Mouse (Mus musculus): Measurements from ENCODE around the gene Cux2.

The Cux2 gene

DNA sequence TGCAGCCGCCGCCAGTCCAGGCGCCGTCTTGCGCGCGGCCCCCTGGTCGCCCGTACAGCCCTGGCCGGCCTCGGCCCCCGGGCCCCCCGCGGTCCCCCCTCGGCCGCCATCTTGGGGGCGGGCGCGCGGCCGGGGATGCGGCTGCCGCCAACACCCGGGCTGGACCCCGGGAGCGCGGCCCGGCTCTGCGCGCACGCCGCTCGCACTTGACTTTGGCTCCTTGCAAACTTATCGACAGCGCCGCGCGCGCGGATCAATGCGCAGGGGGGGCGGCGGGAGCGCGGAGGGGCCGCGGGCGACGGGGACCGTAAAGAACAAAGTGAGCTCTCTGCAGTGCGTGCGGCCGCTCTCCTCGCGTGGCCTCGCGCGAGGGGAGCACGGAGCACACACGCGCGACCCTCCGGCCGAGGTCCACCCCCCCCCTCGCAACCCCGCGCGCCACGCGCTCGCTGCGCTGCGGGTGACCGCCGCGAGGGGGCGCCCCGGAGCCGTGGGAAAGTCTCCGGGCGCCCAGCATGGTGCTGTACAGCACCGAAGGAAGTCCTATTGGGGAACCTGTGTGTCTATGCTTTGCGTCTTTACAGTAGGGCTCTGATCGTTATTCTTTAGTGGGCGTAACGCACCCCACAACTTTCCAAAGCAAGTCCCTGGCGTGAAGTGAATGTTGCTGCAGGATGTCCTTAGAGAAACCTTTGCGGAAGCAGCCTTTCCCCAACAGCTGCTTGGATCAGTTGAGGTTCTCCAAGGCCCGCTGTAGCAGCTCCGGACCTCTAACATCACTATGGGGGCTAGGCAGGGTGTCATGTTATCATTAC, at the start of gene Cux2:
Gene Cux2, minus strand, starts transcription at position 86 of the 815 bp plus-strand sequence.
- peak in 1 of 2 experiments; percentile 72 for DNase-seq (ENCODE audit: low spot score in 2 of 2)

DNA sequence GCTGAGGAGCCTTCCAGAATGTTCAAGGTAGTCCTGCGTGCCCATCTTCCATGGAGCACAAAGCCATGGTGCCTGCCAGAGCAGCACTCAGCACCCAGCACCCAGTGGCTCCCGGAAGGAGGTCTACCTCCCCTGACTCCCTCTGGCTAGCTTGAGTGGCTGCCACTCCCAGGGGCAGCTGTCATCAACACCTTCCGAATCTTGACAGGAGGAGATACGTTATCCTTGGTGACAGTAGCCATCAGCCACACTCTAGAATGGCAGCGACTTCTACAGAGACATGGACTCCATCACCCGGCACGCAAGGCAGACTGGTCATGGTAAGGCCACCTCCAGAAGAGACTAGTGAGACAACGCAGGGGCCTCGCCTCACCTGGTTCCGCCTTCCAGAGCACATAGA, 44.5 kb upstream of the Cux2 start:
- no peak for DNase-seq (ENCODE audit: low spot score in 2 of 2)

DNA sequence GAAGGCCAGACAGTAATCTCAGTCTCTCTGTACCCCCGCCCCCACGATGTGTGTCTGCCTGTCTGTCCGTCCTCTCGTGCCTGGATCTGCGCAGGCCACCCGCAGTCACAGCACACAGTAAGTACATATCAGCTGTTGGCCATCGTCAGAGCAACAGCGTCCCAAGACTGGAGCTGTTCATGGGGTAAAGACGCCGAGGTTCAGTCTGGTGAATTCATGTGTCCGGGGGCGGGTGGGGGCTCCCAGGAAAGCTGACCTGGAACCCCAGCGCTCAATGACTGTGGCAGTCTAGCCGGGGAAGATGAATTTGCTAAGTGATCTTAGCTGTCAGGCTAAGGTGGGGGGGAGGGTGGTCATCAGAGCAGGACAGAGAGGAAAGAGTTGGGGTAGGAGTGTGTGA, 43.8 kb upstream of the Cux2 start:
- no peak for DNase-seq (ENCODE audit: low spot score in 2 of 2)

DNA sequence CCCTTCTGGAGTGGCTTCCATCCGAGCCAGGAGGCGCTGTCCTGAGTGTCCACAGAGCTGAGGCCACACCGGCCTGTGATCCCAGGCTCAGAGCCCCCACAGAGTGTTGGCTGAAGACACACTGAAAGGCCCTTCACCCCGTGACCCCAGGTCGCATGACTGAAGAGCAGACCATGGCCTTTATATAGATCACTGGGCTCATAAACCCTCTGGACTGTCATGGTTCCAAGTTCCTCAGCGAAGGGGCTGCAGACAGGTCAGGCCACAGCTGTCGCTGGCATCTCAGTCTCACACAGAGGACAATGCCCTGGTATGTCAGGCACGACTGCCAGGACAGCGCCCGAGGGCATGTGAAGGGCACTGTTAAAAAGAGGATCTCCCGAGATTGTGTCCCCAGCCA, 42.9 kb upstream of the Cux2 start:
- DNase-seq (ENCODE audit: low spot score in 2 of 2), result no peak

DNA sequence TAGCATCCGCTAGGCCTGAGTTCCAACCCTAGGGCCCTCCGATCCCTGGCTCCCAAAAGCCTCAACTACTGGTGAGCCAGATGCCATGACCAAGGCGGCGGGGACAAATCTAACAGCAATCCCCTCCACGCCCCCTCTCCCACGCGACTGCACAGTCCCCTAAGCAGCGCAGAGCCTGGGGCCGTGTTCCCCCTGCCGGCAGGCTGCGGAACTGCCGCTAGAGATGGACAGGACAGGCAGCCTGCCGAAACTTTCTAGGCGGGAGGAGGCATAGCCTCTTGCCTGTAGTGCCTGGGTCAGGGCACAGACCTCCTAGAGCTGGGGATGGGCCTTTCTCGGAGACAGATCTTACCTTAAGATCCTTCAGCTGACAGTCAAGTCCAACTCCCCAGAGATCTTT, 41.2 kb upstream of the Cux2 start:
- DNase-seq (ENCODE audit: low spot score in 2 of 2), result no peak

DNA sequence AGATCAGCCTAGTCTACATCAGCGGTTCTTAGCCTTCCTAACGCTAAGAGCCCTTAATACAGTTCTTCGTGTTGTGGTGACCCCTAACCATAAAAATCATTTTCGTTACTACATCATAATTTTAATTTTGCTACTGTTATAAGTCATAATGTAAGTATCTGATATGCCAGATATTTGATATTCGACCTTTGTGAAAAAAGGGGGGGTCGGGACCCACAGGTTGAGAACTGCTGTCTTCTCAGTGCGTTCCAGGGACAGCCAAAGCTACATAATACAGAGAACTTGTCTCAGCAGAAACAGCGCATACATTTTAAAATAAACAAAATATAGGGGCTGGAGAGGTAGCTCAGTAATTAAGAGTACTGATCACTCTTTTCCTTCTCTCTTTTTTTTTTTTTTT, 39.8 kb upstream of the Cux2 start:
- DNase-seq (ENCODE audit: low spot score in 2 of 2), result no peak

DNA sequence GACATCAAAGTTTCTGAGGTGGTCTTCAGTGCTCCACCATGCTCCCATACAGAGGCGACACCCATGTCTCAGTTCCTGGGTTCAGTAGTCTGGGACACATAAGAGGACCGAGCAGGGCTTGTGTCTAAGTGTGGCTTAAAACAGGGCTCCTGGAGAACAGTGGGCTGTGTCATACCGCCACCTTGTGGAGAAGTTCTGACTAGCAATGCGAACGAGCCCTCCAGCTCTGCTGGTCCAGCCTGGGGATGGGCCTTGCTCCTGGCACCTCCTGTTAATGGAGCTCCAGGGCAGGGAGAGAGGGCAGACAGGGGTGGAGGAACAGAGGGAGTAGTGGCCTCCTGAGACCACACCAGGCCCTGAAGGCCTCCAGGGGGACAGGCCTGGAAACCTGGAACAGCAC, 39.0 kb upstream of the Cux2 start:
- peak; percentile 79 to 89 for DNase-seq (ENCODE audit: low spot score in 2 of 2)

DNA sequence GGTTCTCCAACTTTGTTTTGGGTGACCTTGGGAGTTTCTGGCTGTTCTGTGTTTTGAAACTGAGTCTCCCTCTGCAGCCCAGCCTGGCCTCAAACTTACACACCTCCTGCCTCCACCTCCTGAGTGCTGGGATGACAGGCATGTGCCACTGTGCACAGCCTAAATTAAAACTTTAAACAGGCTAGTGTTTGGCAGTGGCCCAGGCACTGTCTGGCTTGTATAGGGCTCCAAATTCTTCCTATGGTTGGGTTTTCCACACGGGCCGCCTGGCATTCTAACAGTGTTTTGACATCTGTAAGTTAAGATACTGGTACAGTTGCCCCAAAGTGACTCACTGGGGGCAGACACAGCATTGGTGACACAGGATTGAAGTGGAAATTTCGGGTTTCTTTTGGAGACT, 36.2 kb upstream of the Cux2 start:
- no peak for DNase-seq (ENCODE audit: low spot score in 2 of 2)

DNA sequence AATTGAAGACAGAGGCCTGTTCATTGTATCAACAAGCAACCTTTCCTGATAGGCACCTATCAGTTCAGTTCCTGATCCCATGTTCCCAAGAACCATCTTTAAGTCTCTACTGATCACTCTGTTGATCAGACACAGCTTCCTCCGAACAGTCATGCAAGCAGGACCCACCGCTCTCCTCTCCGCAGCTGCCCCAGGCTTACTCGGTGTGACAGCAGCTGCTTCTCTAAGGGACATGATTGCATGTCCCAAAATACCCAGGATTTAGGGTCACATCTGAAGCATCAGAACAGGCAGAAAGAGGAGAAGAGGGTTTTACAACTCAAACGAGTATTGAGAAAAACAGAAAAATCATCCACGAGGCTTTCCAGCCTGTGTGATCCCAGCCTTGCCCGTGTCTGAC, 35.4 kb upstream of the Cux2 start:
- no peak for DNase-seq (ENCODE audit: low spot score in 2 of 2)

DNA sequence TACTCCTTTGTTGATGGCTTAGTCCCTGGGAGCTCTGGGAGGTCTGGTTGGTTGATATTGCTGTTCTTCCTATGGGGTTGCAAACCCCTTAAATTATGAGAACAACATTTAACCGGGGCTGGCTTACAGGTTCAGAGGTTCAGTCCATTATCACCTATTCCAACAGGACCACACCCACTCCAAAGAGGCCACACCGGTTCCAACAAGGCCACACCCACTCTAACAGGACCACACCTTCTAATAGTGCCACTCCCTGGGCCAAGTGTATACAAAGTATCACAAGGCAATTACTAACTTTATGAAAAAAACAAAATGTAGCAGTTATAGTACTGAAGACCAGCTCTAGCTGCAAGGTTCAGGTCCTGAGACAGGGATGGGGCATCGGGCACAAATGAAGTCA, 34.6 kb upstream of the Cux2 start:
- DNase-seq (ENCODE audit: low spot score in 2 of 2), result no peak

DNA sequence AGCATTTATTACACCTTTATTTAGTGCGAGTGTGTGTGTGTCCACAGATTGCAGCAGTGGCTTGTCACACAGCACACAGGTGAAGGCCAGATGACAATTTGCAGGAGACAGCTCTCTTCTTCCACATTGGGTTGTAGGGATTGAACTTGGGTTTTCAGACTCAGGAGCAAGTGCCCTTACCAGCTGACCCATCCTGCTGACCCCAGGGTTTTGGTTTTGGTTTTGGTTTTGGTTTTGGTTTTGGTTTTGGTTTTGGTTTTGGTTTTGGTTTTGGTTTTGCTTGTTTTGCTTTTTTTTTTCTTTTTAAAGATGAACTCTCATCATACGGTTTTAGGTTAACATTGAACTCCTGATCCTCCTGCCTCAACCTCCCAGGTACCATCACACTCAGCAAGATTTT, 33.4 kb upstream of the Cux2 start:
- DNase-seq (ENCODE audit: low spot score in 2 of 2), result no peak

DNA sequence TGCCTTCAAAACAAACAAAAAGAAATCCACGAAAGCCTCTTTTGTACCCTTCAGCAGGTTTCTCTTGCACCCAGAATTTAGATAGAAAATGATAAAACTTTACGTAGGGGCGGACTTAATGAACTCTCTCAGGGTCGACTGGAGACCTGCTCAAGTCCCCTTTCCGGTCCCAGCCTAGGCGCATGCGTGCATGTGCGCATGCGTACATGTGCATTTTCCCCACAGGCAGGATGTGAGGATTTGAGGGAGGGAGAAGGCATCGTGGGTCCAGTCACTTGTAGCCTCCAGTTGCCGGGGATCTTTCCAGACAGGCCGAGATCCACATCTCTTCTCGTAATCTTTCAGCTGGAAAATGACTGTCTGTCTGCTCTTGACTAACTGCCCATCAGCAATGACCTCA, 31.6 kb upstream of the Cux2 start:
- no peak for DNase-seq (ENCODE audit: low spot score in 2 of 2)

DNA sequence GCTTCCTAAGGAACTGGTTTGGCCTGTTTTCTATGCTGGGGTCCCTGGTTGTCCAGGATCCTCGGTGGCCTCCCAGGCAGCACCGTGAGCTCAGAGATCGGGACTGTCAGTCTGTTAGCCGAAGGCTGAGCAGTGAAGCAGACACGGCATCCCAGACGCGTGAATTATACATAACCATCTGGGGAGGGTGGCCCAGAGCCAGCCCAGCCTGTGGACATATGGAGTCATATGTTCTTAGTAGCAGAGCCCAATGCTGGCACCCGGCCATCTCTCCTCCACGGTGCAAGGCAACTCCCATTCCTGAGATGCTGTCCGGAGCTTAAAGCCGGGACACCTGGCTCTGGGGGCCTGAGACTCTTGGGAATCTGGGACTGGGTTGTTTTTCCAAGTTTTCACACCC, 31.0 kb upstream of the Cux2 start:
- DNase-seq (ENCODE audit: low spot score in 2 of 2), result peak in 1 of 2 experiments; percentile 67

DNA sequence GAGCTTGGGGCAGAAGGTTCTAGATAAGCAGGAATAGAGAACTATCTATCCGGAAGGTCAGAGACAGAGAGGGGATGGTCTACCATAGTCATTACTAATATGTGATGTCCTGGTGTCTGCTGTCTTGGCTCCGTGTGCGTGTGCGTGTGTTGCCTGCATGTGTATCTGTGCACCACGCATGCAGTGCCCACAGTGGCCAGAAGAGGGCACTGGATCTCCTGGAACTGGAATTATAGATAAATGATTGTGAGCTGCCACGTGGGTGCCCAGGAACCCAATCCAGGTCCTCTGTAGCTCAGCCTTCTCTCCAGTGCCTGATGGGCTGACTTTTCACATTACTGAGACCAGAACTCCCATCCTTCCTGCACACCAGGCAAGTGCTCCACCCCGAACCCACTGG, 29.9 kb upstream of the Cux2 start:
- no peak for DNase-seq (ENCODE audit: low spot score in 2 of 2)

DNA sequence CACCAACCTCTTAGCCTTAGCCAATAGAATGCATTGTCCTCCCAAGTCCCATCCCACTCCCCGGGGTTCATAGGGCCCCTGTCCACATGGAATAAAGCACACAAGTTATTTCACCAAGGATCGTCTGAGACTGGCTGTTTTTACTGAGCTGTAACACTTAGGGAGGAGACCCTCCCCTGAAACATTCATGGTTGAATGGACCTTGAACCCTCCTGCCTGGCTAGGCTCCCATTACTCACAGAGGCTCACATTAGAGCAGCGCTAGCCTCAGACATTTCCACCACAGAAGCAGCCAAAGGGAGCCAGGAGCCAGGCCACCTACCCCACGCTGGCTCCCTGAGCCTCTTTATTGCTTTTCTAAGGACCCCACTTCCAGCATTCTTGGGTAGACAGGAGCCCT, 27.3 kb upstream of the Cux2 start:
- DNase-seq (ENCODE audit: low spot score in 2 of 2), result no peak

DNA sequence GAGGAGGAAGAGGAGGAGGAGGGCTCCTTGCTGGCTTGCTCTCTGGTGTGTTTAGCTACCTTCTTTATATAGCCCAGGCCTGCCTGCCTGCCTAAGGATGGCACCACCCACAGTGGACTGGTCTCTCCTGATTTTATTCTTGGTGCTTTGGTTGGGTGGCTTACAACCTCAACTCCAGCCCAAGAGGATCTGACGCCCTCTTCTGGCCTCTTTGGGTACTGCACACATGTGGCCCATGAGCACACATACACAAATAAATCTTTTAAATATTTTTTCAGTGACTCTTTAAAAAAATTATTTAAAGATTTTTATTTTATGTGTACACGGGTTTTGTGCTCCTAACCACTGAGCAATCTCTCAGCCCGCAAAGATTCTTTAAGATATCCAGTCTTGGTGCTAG, 25.8 kb upstream of the Cux2 start:
- no peak for DNase-seq (ENCODE audit: low spot score in 2 of 2)

DNA sequence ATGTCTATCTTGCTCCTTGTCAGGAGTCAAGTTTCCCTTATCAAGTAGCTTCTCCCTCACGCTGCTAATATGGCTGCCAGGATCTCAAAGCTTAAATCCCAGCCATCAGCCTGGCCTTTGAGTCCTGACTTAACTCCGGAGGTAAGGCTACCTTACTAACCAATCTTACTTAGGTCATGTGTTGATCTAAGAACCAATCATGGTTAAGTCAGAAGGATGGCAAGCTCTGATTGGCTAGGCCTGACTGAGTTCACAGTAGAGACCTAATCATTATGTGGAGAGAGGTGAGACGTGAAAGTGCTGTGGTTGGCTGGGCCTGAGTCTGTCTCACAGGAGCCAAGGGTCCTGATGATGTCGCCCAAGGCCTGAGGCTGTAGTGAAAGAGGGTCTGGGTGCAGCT, 22.1 kb upstream of the Cux2 start:
- DNase-seq (ENCODE audit: low spot score in 2 of 2), result no peak

DNA sequence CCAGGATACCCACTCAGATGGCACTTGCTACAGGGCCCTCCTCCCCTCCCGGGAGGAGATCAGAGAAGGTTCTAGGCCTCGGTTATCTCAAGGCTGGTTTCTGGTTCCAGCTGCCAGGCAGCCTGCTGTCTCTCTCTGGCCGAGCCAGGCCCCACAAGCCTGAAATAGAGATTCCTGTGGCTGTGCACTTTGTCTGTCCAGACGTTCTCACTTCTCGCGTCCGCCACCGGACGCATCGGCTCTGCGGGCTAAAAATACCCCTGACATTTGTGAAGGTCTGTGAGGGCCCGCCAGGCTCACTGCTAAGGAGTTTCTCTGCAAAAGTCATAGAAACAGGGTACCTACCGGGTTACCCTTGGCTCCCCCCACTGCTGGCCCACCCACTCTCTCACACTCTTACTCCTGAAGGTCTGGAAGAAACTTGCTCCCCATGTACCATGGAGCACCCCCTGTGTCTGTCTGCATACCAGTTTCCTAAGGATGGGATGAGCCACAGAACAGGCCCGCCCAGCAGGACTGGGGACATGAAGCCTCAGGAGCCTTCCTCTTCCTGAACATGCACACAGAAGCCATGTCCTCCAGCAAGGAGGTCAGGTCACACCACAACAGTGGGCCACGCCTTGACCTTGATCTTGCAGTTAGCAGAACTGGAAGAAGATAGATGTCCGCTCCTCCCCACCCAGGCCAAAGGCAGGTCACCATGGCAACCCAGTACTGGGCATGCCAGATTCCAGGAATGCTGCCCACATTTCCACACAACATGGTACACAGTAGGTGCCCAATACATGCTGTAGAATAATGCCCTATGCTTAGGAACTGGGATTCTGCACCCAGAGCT, 21.3 kb upstream of the Cux2 start:
- no peak for DNase-seq (ENCODE audit: low spot score in 2 of 2)

DNA sequence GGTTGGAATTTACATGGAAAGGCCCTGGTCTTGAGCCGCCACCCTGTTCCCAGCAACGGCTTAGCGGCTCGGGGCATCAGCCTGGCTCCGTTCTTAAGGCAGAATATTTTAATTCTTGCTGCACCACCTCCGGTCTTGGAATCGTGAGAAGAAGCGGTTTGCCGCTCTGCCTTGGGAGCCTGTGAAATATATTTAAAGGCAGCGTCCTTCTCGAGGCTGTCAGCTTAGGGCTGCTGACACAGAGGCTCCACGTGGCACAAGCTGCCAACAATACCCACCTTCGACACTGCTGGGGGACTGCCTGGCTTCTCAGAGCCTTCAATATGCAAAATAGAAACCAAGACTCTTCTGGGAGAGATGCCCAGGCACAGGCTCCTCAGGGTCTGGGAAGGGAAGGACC, 18.7 kb upstream of the Cux2 start:
- no peak for DNase-seq (ENCODE audit: low spot score in 2 of 2)

DNA sequence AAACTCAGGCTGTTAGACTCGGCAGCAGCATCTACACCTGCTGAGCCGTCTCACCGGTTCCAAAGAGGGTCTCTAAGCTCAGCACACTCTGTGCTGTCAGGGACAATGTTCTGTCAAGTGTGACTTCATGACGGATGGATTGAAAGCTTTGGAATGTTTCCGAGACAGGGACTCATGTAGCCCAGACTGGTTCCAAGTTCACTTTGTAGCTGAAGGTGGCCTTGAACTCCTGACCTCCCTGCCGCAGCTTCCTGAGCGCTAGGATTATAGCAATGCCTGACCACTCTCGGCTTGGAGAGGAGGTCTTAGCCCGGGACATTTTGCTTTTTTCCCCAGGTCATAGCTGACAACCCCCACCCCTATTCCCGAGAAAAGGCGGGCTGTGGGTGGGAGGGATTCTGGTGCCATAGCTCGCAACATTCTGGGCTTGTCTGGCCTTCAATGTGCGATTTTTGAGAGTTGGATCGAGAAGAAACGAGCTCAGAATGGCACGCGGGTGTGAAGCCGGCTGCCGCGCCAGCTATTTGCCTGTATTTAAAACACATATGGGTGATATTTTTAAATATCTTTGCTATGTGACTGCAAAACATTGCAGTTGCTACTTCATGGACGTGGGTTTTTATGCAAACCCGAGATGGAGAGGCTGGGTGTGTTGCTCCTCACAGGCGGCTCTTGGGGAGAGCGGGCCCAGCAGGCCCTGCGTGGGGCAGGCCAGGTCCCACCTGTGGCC, 13.5 kb upstream of the Cux2 start:
- no peak for DNase-seq (ENCODE audit: low spot score in 2 of 2)

DNA sequence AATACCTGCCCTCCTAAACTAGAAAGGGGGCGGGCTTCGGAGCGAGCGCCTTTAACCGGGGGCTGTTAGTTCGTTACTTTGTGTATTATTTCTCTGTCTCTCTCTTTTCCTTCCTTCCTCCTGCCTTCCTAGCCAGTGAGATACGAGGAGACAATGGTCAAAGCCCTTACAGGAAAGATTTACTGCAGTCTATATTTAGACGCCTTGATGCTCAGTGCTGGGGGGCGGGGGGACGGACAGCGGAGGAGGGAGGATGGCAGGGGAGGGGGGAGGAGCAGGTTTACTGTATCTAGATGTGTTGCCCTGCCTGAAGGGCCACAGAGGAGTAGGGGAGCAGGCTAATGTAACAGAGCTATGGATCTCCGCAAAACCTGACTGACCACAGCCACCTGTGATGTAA, 12.6 kb upstream of the Cux2 start:
- DNase-seq (ENCODE audit: low spot score in 2 of 2), result no peak

DNA sequence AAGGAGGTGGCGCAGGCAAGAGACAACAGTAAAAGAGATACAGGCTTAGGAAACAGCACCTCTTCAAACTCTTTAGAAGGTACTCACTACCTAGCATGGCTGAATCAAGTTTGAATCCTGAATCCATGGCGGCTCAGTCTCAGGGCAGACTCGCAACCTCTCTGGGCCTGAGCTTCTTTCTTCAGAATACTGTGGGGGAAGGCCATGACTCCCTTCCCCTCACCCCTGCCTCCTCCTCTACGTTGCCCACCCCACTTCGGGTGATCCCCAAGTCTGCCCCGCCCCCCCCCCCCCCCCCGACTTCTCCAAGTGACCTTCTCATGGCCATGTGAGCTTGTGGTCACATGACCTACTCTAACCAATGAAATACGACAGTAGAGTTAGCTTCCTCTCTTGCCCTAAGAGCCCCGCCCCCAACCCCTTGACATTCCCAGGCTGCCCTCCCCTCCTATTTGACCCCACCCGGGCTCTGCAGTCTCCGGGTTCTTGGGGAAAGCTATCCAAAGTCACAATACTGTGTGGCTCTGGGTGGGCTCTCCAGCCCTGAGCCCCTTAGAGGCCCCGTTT, 10.9 kb upstream of the Cux2 start:
- DNase-seq (ENCODE audit: low spot score in 2 of 2), result no peak

Data from urinary bladder, postnatal 4 days (tissue).